Mouse (Mus musculus) embryonic facial prominence, embryonic 14.5 days (tissue): ENCODE results near the gene Rfx8. TPM values are rescaled to one million over a fixed set of nuclear protein-coding genes. Genes with fewer than 3 reads are reported as not detected.

Experiments
- ATAC-seq: fragments of 200-750 bp; cut with Nextera tagmentation; 2 replicates; pipeline ENCODE4 v1.8.0; 2017; ENCODE audit warnings: low read depth, moderate number of reproducible peaks, moderate TSS enrichment
- DNase-seq: peaks from one replicate; pipeline ENCODE4 v3.0.0-alpha.2; 2015; ENCODE audit warnings: low spot score
- H3K27ac ChIP-seq: fragments of 300-500 bp; sonication (generic); replicated peaks from 2 replicates; pipeline ENCODE4 v1.5.1; 2014; ENCODE audit warnings: low read depth, mild to moderate bottlenecking, low read length, moderate library complexity
- H3K27me3 ChIP-seq: fragments of 300-500 bp; sonication (generic); replicated peaks from 2 replicates; pipeline ENCODE4 v1.6.1; 2014; ENCODE audit warnings: low read length; ENCODE audit not compliant: control insufficient read depth, insufficient read depth
- H3K36me3 ChIP-seq: fragments of 300-500 bp; sonication (generic); 2 replicates; pipeline ENCODE4 v1.6.1; 2014; ENCODE audit warnings: low read length, mixed read lengths; ENCODE audit not compliant: control insufficient read depth, insufficient read depth
- H3K4me1 ChIP-seq: fragments of 300-500 bp; sonication (generic); 2 replicates; pipeline ENCODE4 v1.6.1; 2014; ENCODE audit warnings: antibody characterized with exemption, low read length; ENCODE audit not compliant: control insufficient read depth, insufficient read depth
- H3K4me2 ChIP-seq: fragments of 300-500 bp; sonication (generic); 2 replicates; pipeline ENCODE4 v1.6.1; 2014; ENCODE audit warnings: low read depth, mild to moderate bottlenecking, low read length, moderate library complexity, mixed read lengths
- H3K4me3 ChIP-seq: fragments of 300-500 bp; sonication (generic); 2 replicates; pipeline ENCODE4 v1.5.1; 2014; ENCODE audit warnings: low read depth, mild to moderate bottlenecking, low read length
- H3K9ac ChIP-seq: fragments of 300-500 bp; sonication (generic); 2 replicates; pipeline ENCODE4 v1.6.1; 2014; ENCODE audit warnings: low read depth, mild to moderate bottlenecking, low read length, moderate library complexity, mixed read lengths
- H3K9me3 ChIP-seq: fragments of 300-500 bp; sonication (generic); 2 replicates; pipeline ENCODE4 v1.6.1; 2016; ENCODE audit warnings: low read length; ENCODE audit not compliant: control insufficient read depth
- WGBS: fragments of 180-500 bp; shearing (Covaris S2); extraction: QIAGEN DNeasy Blood & Tissue Kit; methylation state at CpG from one replicate; pipeline ENCODE4 v1.1.7; 2014; 5-methylcytosine and 5-hydroxymethylcytosine counted together
- polyA plus RNA-seq: library from polyadenylated mRNA; unstranded; fragments of >200 nt; fragmentation: Nextera tagmentation; extraction: Ambion mirVana; gene quantifications from 2 replicates; pipeline ENCODE4 v1.2.1, GENCODE M21; 2014

Rfx8 gene
- polyA plus RNA-seq, 1 experiment from 2014 or later = 2.0 TPM

- ATAC-seq (no peak), DNase-seq (no peak)
- no peak overlapping the region for H3K4me3 ChIP-seq
- H3K4me1 ChIP-seq = peaks cover 45% of the 10 kb centered on the region
- no peak overlapping the region for H3K27ac ChIP-seq
- no peaks in the 10 kb centered on the region for H3K9me3 ChIP-seq
- H3K4me2 ChIP-seq = no peak overlapping the region
- no peaks in the 10 kb centered on the region for H3K36me3 ChIP-seq
- no peak overlapping the region for H3K9ac ChIP-seq
- no peaks in the 10 kb centered on the region for H3K27me3 ChIP-seq
- WGBS = 43% methylated on average over 6 of the region's 6 CpGs
Observed at GRCm38 (mm10) chr1:39698456-39698855, 22.3 kb downstream of the Rfx8 start.

GRCm38 (mm10) chr1:39695198-39695597 lies 25.6 kb downstream of the Rfx8 start:
- H3K4me1 ChIP-seq = peaks cover 15% of the 10 kb centered on the region
- H3K9me3 ChIP-seq = no peaks in the 10 kb centered on the region
- no peak overlapping the region for H3K4me2 ChIP-seq
- no peak overlapping the region for H3K9ac ChIP-seq
- H3K27me3 ChIP-seq = no peaks in the 10 kb centered on the region
- ATAC-seq = no peak
- H3K27ac ChIP-seq = no peak overlapping the region
- DNase-seq = no peak
- 50% methylated on average over 4 of the region's 4 CpGs for WGBS
- H3K36me3 ChIP-seq = no peaks in the 10 kb centered on the region
- H3K4me3 ChIP-seq = no peak overlapping the region

- Histone ChIP-seq H3K27me3 (no peaks in the 10 kb centered on the region; the same call in 1 of the 2 replicates), H3K9me3 (no peaks in the 10 kb centered on the region), H3K4me2 (no peak overlapping the region), H3K9ac (no peak overlapping the region), H3K4me3 (no peak overlapping the region), H3K36me3 (no peaks in the 10 kb centered on the region), H3K4me1 (peaks cover 15% of the 10 kb centered on the region), H3K27ac (no peak overlapping the region)
- DNase-seq (no peak), ATAC-seq (no peak)
- 65% methylated on average over 7 of the region's 7 CpGs for WGBS
Observed at GRCm38 (mm10) chr1:39694756-39695155, 26.0 kb downstream of the Rfx8 start.

GRCm38 (mm10) chr1:39691974-39692373 lies 28.8 kb downstream of the Rfx8 start:
- ATAC-seq (peak; percentile 65), DNase-seq (peak; percentile 66)
- Histone ChIP-seq H3K9ac (no peak overlapping the region), H3K27me3 (no peaks in the 10 kb centered on the region; the same call in 1 of the 2 replicates), H3K36me3 (no peaks in the 10 kb centered on the region), H3K9me3 (no peaks in the 10 kb centered on the region), H3K4me2 (no peak overlapping the region), H3K4me1 (peaks cover 11% of the 10 kb centered on the region), H3K27ac (no peak overlapping the region), H3K4me3 (no peak overlapping the region)
- 55% methylated on average over 3 of the region's 3 CpGs for WGBS

GRCm38 (mm10) chr1:39691061-39691460 lies 29.7 kb downstream of the Rfx8 start:
- Histone ChIP-seq H3K9ac (no peak overlapping the region), H3K4me2 (no peak overlapping the region), H3K4me1 (peaks cover 9% of the 10 kb centered on the region), H3K9me3 (no peaks in the 10 kb centered on the region), H3K36me3 (no peaks in the 10 kb centered on the region), H3K27ac (no peak overlapping the region), H3K4me3 (no peak overlapping the region), H3K27me3 (no peaks in the 10 kb centered on the region; the same call in 1 of the 2 replicates)
- no peak for DNase-seq
- 50% methylated on average over 4 of the region's 4 CpGs for WGBS
- no peak for ATAC-seq

- Histone ChIP-seq H3K36me3 (no peaks in the 10 kb centered on the region), H3K27me3 (no peaks in the 10 kb centered on the region; the same call in 1 of the 2 replicates), H3K4me2 (no peak overlapping the region), H3K27ac (no peak overlapping the region), H3K4me1 (no peaks in the 10 kb centered on the region; the same call in 1 of the 2 replicates), H3K9me3 (no peaks in the 10 kb centered on the region), H3K4me3 (no peak overlapping the region), H3K9ac (no peak overlapping the region)
- 75% methylated on average over 6 of the region's 6 CpGs for WGBS
- DNase-seq = no peak
- no peak for ATAC-seq
Observed at GRCm38 (mm10) chr1:39688573-39688972, 32.2 kb downstream of the Rfx8 start.

GRCm38 (mm10) chr1:39687279-39687678 lies 33.5 kb downstream of the Rfx8 start:
- Histone ChIP-seq H3K9me3 (no peaks in the 10 kb centered on the region), H3K36me3 (no peaks in the 10 kb centered on the region), H3K9ac (no peak overlapping the region), H3K27me3 (no peaks in the 10 kb centered on the region; the same call in 1 of the 2 replicates), H3K4me1 (no peaks in the 10 kb centered on the region; the same call in 1 of the 2 replicates), H3K27ac (no peak overlapping the region), H3K4me3 (no peak overlapping the region), H3K4me2 (no peak overlapping the region)
- no peak for DNase-seq
- no peak for ATAC-seq
- WGBS = 43% methylated on average over 9 of the region's 9 CpGs

- no peaks in the 10 kb centered on the region for H3K9me3 ChIP-seq
- WGBS = 0% methylated on average over 1 of the region's 1 CpGs
- H3K27me3 ChIP-seq = no peaks in the 10 kb centered on the region; the same call in 1 of the 2 replicates
- H3K9ac ChIP-seq = no peak overlapping the region
- no peak overlapping the region for H3K4me2 ChIP-seq
- no peaks in the 10 kb centered on the region; the same call in 1 of the 2 replicates for H3K4me1 ChIP-seq
- DNase-seq (peak; percentile 93), ATAC-seq (peak; percentile 82)
- H3K4me3 ChIP-seq = no peak overlapping the region
- H3K36me3 ChIP-seq = no peaks in the 10 kb centered on the region
- H3K27ac ChIP-seq = no peak overlapping the region
Observed at GRCm38 (mm10) chr1:39685841-39686240, 35.0 kb downstream of the Rfx8 start.

- ATAC-seq = no peak
- no peaks in the 10 kb centered on the region for H3K9me3 ChIP-seq
- H3K9ac ChIP-seq = no peak overlapping the region
- H3K4me2 ChIP-seq = no peak overlapping the region
- no peaks in the 10 kb centered on the region for H3K27me3 ChIP-seq
- no peak for DNase-seq
- H3K4me1 ChIP-seq = no peaks in the 10 kb centered on the region; the same call in 1 of the 2 replicates
- H3K27ac ChIP-seq = no peak overlapping the region
- no peaks in the 10 kb centered on the region for H3K36me3 ChIP-seq
- WGBS = 83% methylated on average over 5 of the region's 5 CpGs
- H3K4me3 ChIP-seq = no peak overlapping the region
Observed at GRCm38 (mm10) chr1:39681638-39682037, 39.2 kb downstream of the Rfx8 start.
